Comparison of ENCODE assay signal across 8 mouse cellular contexts in genomic region chr9:21313394-21313793, GRCm38 (mm10). TPM values are rescaled to one million over a fixed set of nuclear protein-coding genes. Genes with fewer than 3 reads are reported as not detected.
DNase-seq lines count a peak whose midpoint lies in the region; ATAC-seq and TF ChIP-seq lines count a peak whose summit lies in the region.

No protein-coding gene starts in this region.

- TF ChIP-seq CTCF in embryonic fibroblast, embryonic 13.5 days (IDR thresholded peaks at IDR 0.05; ENCODE audit: borderline replicate concordance, insufficient read depth, low read length) = peak; percentile 81

- no peak overlapping the region for H3K4me2 ChIP-seq in heart, embryonic 12.5 days
- H3K4me2 ChIP-seq in liver, embryonic 12.5 days = peak overlapping the region; percentile 44
- H3K4me2 ChIP-seq in stomach, embryonic 14.5 days (replicated peaks; ENCODE audit: low read depth, low read length) = no peak overlapping the region

- H3K27ac ChIP-seq in embryonic fibroblast, embryonic 13.5 days (ENCODE audit: insufficient read depth, low read length) = no peak overlapping the region
- no peak overlapping the region for H3K27ac ChIP-seq in heart, embryonic 12.5 days (ENCODE audit: poor library complexity, severe bottlenecking)
- peak overlapping the region; percentile 75; the same call in 1 of the 2 replicates for H3K27ac ChIP-seq in liver, embryonic 12.5 days
- no peak overlapping the region for H3K27ac ChIP-seq in stomach, embryonic 14.5 days (ENCODE audit: low read length)

- no peaks in the 10 kb centered on the region for H3K36me3 ChIP-seq in heart, embryonic 12.5 days
- no peaks in the 10 kb centered on the region for H3K36me3 ChIP-seq in liver, embryonic 12.5 days
- no peaks in the 10 kb centered on the region for H3K36me3 ChIP-seq in stomach, embryonic 14.5 days (ENCODE audit: control insufficient read depth, insufficient read depth, low read length)

- DNase-seq in A20 (ENCODE audit: low read depth, low spot score) = peak; percentile 76
- DNase-seq in adrenal gland, postnatal 4 days (ENCODE audit: low spot score in 2 of 2) = peak; percentile 84 to 91
- DNase-seq in kidney, postnatal 10 days = peak; percentile 93
- peak; percentile 83 to 88 for DNase-seq in natural killer cell, adult 2 months (ENCODE audit: low spot score in 2 of 2)

- peaks cover 21% of the 10 kb centered on the region for H3K27me3 ChIP-seq in heart, embryonic 12.5 days (replicated peaks)
- H3K27me3 ChIP-seq in liver, embryonic 12.5 days (replicated peaks) = peaks cover 19% of the 10 kb centered on the region
- H3K27me3 ChIP-seq in stomach, embryonic 14.5 days (ENCODE audit: control insufficient read depth, insufficient read depth, low read length) = peaks cover 7% of the 10 kb centered on the region; the same call in 1 of the 2 replicates

- no peak overlapping the region for H3K9ac ChIP-seq in heart, embryonic 12.5 days
- no peak overlapping the region for H3K9ac ChIP-seq in liver, embryonic 12.5 days
- no peak overlapping the region for H3K9ac ChIP-seq in stomach, embryonic 14.5 days (replicated peaks; ENCODE audit: low read depth, low read length)

- TF ChIP-seq POLR2A in embryonic fibroblast, embryonic 13.5 days (IDR thresholded peaks at IDR 0.05; ENCODE audit: low read depth, low read length) = no peak

- H3K4me1 ChIP-seq in embryonic fibroblast, embryonic 13.5 days (ENCODE audit: control insufficient read depth, insufficient read depth, low read length) = no peaks in the 10 kb centered on the region
- H3K4me1 ChIP-seq in heart, embryonic 12.5 days (replicated peaks) = peaks cover 7% of the 10 kb centered on the region
- peaks cover 56% of the 10 kb centered on the region for H3K4me1 ChIP-seq in liver, embryonic 12.5 days
- no peaks in the 10 kb centered on the region for H3K4me1 ChIP-seq in stomach, embryonic 14.5 days (ENCODE audit: control insufficient read depth, insufficient read depth, low read length)

- peak; percentile 85 for ATAC-seq in heart, embryonic 12.5 days (ENCODE audit: insufficient number of reproducible peaks, low FRiP score)
- ATAC-seq in liver, embryonic 12.5 days = peak; percentile 92
- peak; percentile 76; the same call in 1 of the 2 replicates for ATAC-seq in stomach, embryonic 14.5 days (ENCODE audit: insufficient number of reproducible peaks, insufficient read depth, low FRiP score, low read depth)

- peaks cover 7% of the 10 kb centered on the region; the same call in 1 of the 2 replicates for H3K9me3 ChIP-seq in heart, embryonic 12.5 days (replicated peaks)
- H3K9me3 ChIP-seq in liver, embryonic 12.5 days (replicated peaks) = no peaks in the 10 kb centered on the region
- no peaks in the 10 kb centered on the region for H3K9me3 ChIP-seq in stomach, embryonic 14.5 days (ENCODE audit: control insufficient read depth, low read depth, low read length)

- 5% methylated on average over 11 of the region's 11 CpGs for WGBS in heart, embryonic 12.5 days
- WGBS in liver, embryonic 12.5 days (ENCODE audit: insufficient replicate concordance) = 3% methylated on average over 11 of the region's 11 CpGs
- WGBS in stomach, embryonic 14.5 days = 7% methylated on average over 11 of the region's 11 CpGs

- no peak overlapping the region for H3K4me3 ChIP-seq in embryonic fibroblast, embryonic 13.5 days (ENCODE audit: insufficient read depth, low read length)
- H3K4me3 ChIP-seq in heart, embryonic 12.5 days = no peak overlapping the region
- H3K4me3 ChIP-seq in liver, embryonic 12.5 days = no peak overlapping the region
- H3K4me3 ChIP-seq in stomach, embryonic 14.5 days (ENCODE audit: low read depth, low read length) = no peak overlapping the region

RNA-seq across cellular contexts. Expression of gene Ap1m2, which starts 1.3 kb away (rescaled TPM):
- total RNA-seq in adrenal gland, postnatal 4 days (2021) = 1 to 10 TPM in 1 of 2 experiments, not detected in 1; 3.4 TPM
- not detected in 2 replicates for polyA plus RNA-seq in embryonic fibroblast, embryonic 13.5 days (2011; ENCODE audit: insufficient read length, low read depth, missing spikeins)
- polyA plus RNA-seq in heart, embryonic 12.5 days (2016; fragmentation: Nextera tagmentation; extraction: Ambion mirVana) = 0.23 and 0.58 TPM in 2 replicates
- polyA plus RNA-seq in liver, embryonic 12.5 days (2016; fragmentation: Nextera tagmentation; extraction: Ambion mirVana) = 0.10 and 0.25 TPM in 2 replicates
- polyA plus RNA-seq in stomach, embryonic 14.5 days (2014; fragmentation: Nextera tagmentation; extraction: Ambion mirVana) = 54.4 and 55.8 TPM in 2 replicates

RNA-seq across cellular contexts. Expression of gene Slc44a2, which starts 7.1 kb away (rescaled TPM):
- total RNA-seq in adrenal gland, postnatal 4 days (2021) = 10 to 100 TPM; 73.6 to 75.4 TPM
- polyA plus RNA-seq in embryonic fibroblast, embryonic 13.5 days (2011; ENCODE audit: insufficient read length, low read depth, missing spikeins) = 115 and 125 TPM in 2 replicates
- polyA plus RNA-seq in heart, embryonic 12.5 days (2016; fragmentation: Nextera tagmentation; extraction: Ambion mirVana) = 69.1 and 73.6 TPM in 2 replicates
- polyA plus RNA-seq in liver, embryonic 12.5 days (2016; fragmentation: Nextera tagmentation; extraction: Ambion mirVana) = 29.2 and 32.5 TPM in 2 replicates
- 122 and 125 TPM in 2 replicates for polyA plus RNA-seq in stomach, embryonic 14.5 days (2014; fragmentation: Nextera tagmentation; extraction: Ambion mirVana)

RNA-seq across cellular contexts. Expression of gene Cdkn2d, which starts 22.2 kb away (rescaled TPM):
- 10 to 100 TPM; 21.9 to 25.6 TPM for total RNA-seq in adrenal gland, postnatal 4 days (2021)
- 13.0 and 16.5 TPM in 2 replicates for polyA plus RNA-seq in embryonic fibroblast, embryonic 13.5 days (2011; ENCODE audit: insufficient read length, low read depth, missing spikeins)
- polyA plus RNA-seq in heart, embryonic 12.5 days (2016; fragmentation: Nextera tagmentation; extraction: Ambion mirVana) = 88.5 and 89.2 TPM in 2 replicates
- 87.4 and 88.6 TPM in 2 replicates for polyA plus RNA-seq in liver, embryonic 12.5 days (2016; fragmentation: Nextera tagmentation; extraction: Ambion mirVana)
- 47.4 and 48.5 TPM in 2 replicates for polyA plus RNA-seq in stomach, embryonic 14.5 days (2014; fragmentation: Nextera tagmentation; extraction: Ambion mirVana)

RNA-seq across cellular contexts. Expression of gene Kri1, which starts 25.6 kb away (rescaled TPM):
- total RNA-seq in adrenal gland, postnatal 4 days (2021) = 10 to 100 TPM; 40.2 to 41.8 TPM
- 24.9 and 28.9 TPM in 2 replicates for polyA plus RNA-seq in embryonic fibroblast, embryonic 13.5 days (2011; ENCODE audit: insufficient read length, low read depth, missing spikeins)
- 11.9 and 13.6 TPM in 2 replicates for polyA plus RNA-seq in heart, embryonic 12.5 days (2016; fragmentation: Nextera tagmentation; extraction: Ambion mirVana)
- polyA plus RNA-seq in liver, embryonic 12.5 days (2016; fragmentation: Nextera tagmentation; extraction: Ambion mirVana) = 14.5 and 15.5 TPM in 2 replicates
- polyA plus RNA-seq in stomach, embryonic 14.5 days (2014; fragmentation: Nextera tagmentation; extraction: Ambion mirVana) = 14.1 and 14.7 TPM in 2 replicates

RNA-seq across cellular contexts. Expression of gene Atg4d, which starts 48.3 kb away (rescaled TPM):
- 10 to 100 TPM; 33.4 to 38.7 TPM for total RNA-seq in adrenal gland, postnatal 4 days (2021)
- polyA plus RNA-seq in embryonic fibroblast, embryonic 13.5 days (2011; ENCODE audit: insufficient read length, low read depth, missing spikeins) = 5.3 and 8.2 TPM in 2 replicates
- polyA plus RNA-seq in heart, embryonic 12.5 days (2016; fragmentation: Nextera tagmentation; extraction: Ambion mirVana) = 43.8 and 47.8 TPM in 2 replicates
- polyA plus RNA-seq in liver, embryonic 12.5 days (2016; fragmentation: Nextera tagmentation; extraction: Ambion mirVana) = 85.7 and 85.9 TPM in 2 replicates
- 38.8 and 43.5 TPM in 2 replicates for polyA plus RNA-seq in stomach, embryonic 14.5 days (2014; fragmentation: Nextera tagmentation; extraction: Ambion mirVana)

Comparison
In these comparisons a context has a peak if more than half of its experiments do, and no peak if none do; other contexts are left out.
1. RNA of gene Ap1m2, which starts 1.3 kb away (polyA plus RNA-seq): 54.4 to 55.8 TPM in stomach, embryonic 14.5 days; 0.10 to 0.25 TPM in liver, embryonic 12.5 days, 0.23 to 0.58 TPM in heart, embryonic 12.5 days and not detected in embryonic fibroblast, embryonic 13.5 days; every median in the first group is over 10 times any median in the second.
2. Peak in every context shown above with its lines, with median percentiles within 50 percentile points of each other: DNase-seq and ATAC-seq.